Mouse (Mus musculus): ENCODE measurements at regions not wholly inside any gene's neighbourhood (a gene's known extent, or its start where the extent isn't known, plus 50 kb on each side); places are given as distances from the start of the nearest gene placed in this dataset.
"Not testable (repeated sequence)": the region's sequence is repeated elsewhere in the genome, so short reads cannot be mapped to it uniquely, and the experiment has no call there.

GRCm38 (mm10) chr9:30697533-30697932 lies 224.7 kb downstream of the Adamts15 start:
- no peak for DNase-seq (ENCODE audit: low read depth)

GRCm38 (mm10) chr9:30668095-30668494 lies 241.2 kb downstream of the Snx19 start:
- peak; percentile 72 for DNase-seq (ENCODE audit: low read depth)

- no peak for DNase-seq (ENCODE audit: low read depth)
Measured at GRCm38 (mm10) chr9:30662456-30662855, 235.5 kb downstream of the Snx19 start.

- no peak for DNase-seq (ENCODE audit: low read depth)
Measured at GRCm38 (mm10) chr9:30653961-30654360, 227.1 kb downstream of the Snx19 start.

- no peak for DNase-seq (ENCODE audit: low read depth)
Measured at GRCm38 (mm10) chr9:30653210-30653609, 226.3 kb downstream of the Snx19 start.

- no peak for DNase-seq (ENCODE audit: low read depth)
Measured at GRCm38 (mm10) chr9:30649392-30650054, 222.6 kb downstream of the Snx19 start.

- DNase-seq (ENCODE audit: low read depth) = no peak
Measured at GRCm38 (mm10) chr9:30633741-30634470, 207.0 kb downstream of the Snx19 start.

- DNase-seq (ENCODE audit: low read depth) = no peak
Measured at GRCm38 (mm10) chr9:30632164-30633146, 205.5 kb downstream of the Snx19 start.

- DNase-seq (ENCODE audit: low read depth) = peak; percentile 64
Measured at GRCm38 (mm10) chr9:30625635-30626034, 198.7 kb downstream of the Snx19 start.

GRCm38 (mm10) chr9:30625090-30625489 lies 198.2 kb downstream of the Snx19 start:
- peak; percentile 66 for DNase-seq (ENCODE audit: low read depth)

GRCm38 (mm10) chr9:30624481-30624880 lies 197.6 kb downstream of the Snx19 start:
- DNase-seq (ENCODE audit: low read depth) = peak; percentile 99

- DNase-seq (ENCODE audit: low read depth) = no peak
Measured at GRCm38 (mm10) chr9:30619325-30619724, 192.4 kb downstream of the Snx19 start.

GRCm38 (mm10) chr9:30618181-30618580 lies 191.3 kb downstream of the Snx19 start:
- no peak for DNase-seq (ENCODE audit: low read depth)

- DNase-seq (ENCODE audit: low read depth) = no peak
Measured at GRCm38 (mm10) chr9:30613715-30614114, 186.8 kb downstream of the Snx19 start.

GRCm38 (mm10) chr9:30613003-30613552 lies 186.2 kb downstream of the Snx19 start:
- DNase-seq (ENCODE audit: low read depth) = no peak

GRCm38 (mm10) chr9:30610328-30610727 lies 183.4 kb downstream of the Snx19 start:
- no peak for DNase-seq (ENCODE audit: low read depth)

GRCm38 (mm10) chr9:30599756-30600155 lies 172.8 kb downstream of the Snx19 start:
- DNase-seq (ENCODE audit: low read depth) = no peak

- DNase-seq (ENCODE audit: low read depth) = no peak
Measured at GRCm38 (mm10) chr9:30597691-30598090, 170.8 kb downstream of the Snx19 start.

GRCm38 (mm10) chr9:30597092-30597491 lies 170.2 kb downstream of the Snx19 start:
- not testable (repeated sequence) for DNase-seq (ENCODE audit: low read depth)

- DNase-seq (ENCODE audit: low read depth) = no peak
Measured at GRCm38 (mm10) chr9:30592601-30593000, 165.7 kb downstream of the Snx19 start.

- DNase-seq (ENCODE audit: low read depth) = no peak
Measured at GRCm38 (mm10) chr9:30591246-30591645, 164.3 kb downstream of the Snx19 start.

- no peak for DNase-seq (ENCODE audit: low read depth)
Measured at GRCm38 (mm10) chr9:30590661-30591179, 163.8 kb downstream of the Snx19 start.
